Mouse (Mus musculus): ENCODE results near the gene Ccnk. TPM values are rescaled to one million over a fixed set of nuclear protein-coding genes. Genes with fewer than 3 reads are reported as not detected.

Gene Ccnk
- polyA plus RNA-seq, 1 experiment from 2014 or later = 2.3 TPM

GRCm38 (mm10) chr12:108241626-108242025 lies 62.2 kb downstream of the Ccnk start:
- Histone ChIP-seq H3K27ac (no peak overlapping the region), H3K4me2 (no peak overlapping the region; the same call in 1 of the 2 replicates), H3K9me3 (replicated peaks) (no peaks in the 10 kb centered on the region), H3K27me3 (replicated peaks) (no peaks in the 10 kb centered on the region; the same call in 1 of the 2 replicates), H3K4me1 (peaks cover 78% of the 10 kb centered on the region), H3K4me3 (no peak overlapping the region), H3K9ac (no peak overlapping the region), H3K36me3 (no peaks in the 10 kb centered on the region)
- WGBS (ENCODE audit: insufficient replicate concordance) = 48% methylated on average over 6 of the region's 6 CpGs
- no peak for ATAC-seq

- Histone ChIP-seq H3K4me1 (peaks cover 78% of the 10 kb centered on the region), H3K9ac (no peak overlapping the region), H3K27me3 (replicated peaks) (no peaks in the 10 kb centered on the region; the same call in 1 of the 2 replicates), H3K4me2 (no peak overlapping the region), H3K36me3 (no peaks in the 10 kb centered on the region), H3K4me3 (no peak overlapping the region), H3K9me3 (replicated peaks) (no peaks in the 10 kb centered on the region), H3K27ac (no peak overlapping the region)
- WGBS (ENCODE audit: insufficient replicate concordance) = 81% methylated on average over 20 of the region's 20 CpGs
- no peak for ATAC-seq
Observed at GRCm38 (mm10) chr12:108242243-108242745, 62.9 kb downstream of the Ccnk start.

- H3K4me3 ChIP-seq = no peak overlapping the region
- peak; percentile 31 for ATAC-seq
- peak overlapping the region; percentile 42 for H3K4me2 ChIP-seq
- H3K27me3 ChIP-seq (replicated peaks) = no peaks in the 10 kb centered on the region; the same call in 1 of the 2 replicates
- H3K9ac ChIP-seq = peak overlapping the region; percentile 28; the same call in 1 of the 2 replicates
- 4% methylated on average over 8 of the region's 8 CpGs for WGBS (ENCODE audit: insufficient replicate concordance)
- peak overlapping the region; percentile 49; the same call in 1 of the 2 replicates for H3K27ac ChIP-seq
- no peaks in the 10 kb centered on the region for H3K9me3 ChIP-seq (replicated peaks)
- H3K4me1 ChIP-seq = peaks cover 78% of the 10 kb centered on the region
- H3K36me3 ChIP-seq = no peaks in the 10 kb centered on the region
Observed at GRCm38 (mm10) chr12:108244778-108245177, 65.4 kb downstream of the Ccnk start.

GRCm38 (mm10) chr12:108245579-108245978 lies 66.2 kb downstream of the Ccnk start:
- Histone ChIP-seq H3K4me2 (no peak overlapping the region), H3K36me3 (no peaks in the 10 kb centered on the region), H3K4me1 (peaks cover 78% of the 10 kb centered on the region), H3K27ac (no peak overlapping the region), H3K9me3 (replicated peaks) (no peaks in the 10 kb centered on the region), H3K27me3 (replicated peaks) (no peaks in the 10 kb centered on the region; the same call in 1 of the 2 replicates), H3K9ac (no peak overlapping the region), H3K4me3 (no peak overlapping the region)
- no peak for ATAC-seq
- WGBS (ENCODE audit: insufficient replicate concordance) = 46% methylated on average over 9 of the region's 9 CpGs

GRCm38 (mm10) chr12:108246759-108247500 lies 67.6 kb downstream of the Ccnk start:
- Histone ChIP-seq H3K9ac (no peak overlapping the region), H3K9me3 (replicated peaks) (no peaks in the 10 kb centered on the region), H3K4me2 (no peak overlapping the region), H3K4me3 (no peak overlapping the region), H3K4me1 (peaks cover 75% of the 10 kb centered on the region), H3K27me3 (replicated peaks) (no peaks in the 10 kb centered on the region; the same call in 1 of the 2 replicates), H3K27ac (no peak overlapping the region), H3K36me3 (no peaks in the 10 kb centered on the region)
- 56% methylated on average over 10 of the region's 10 CpGs for WGBS (ENCODE audit: insufficient replicate concordance)
- ATAC-seq = no peak

- no peaks in the 10 kb centered on the region; the same call in 1 of the 2 replicates for H3K27me3 ChIP-seq (replicated peaks)
- no peak overlapping the region for H3K27ac ChIP-seq
- H3K9ac ChIP-seq = no peak overlapping the region
- no peaks in the 10 kb centered on the region for H3K9me3 ChIP-seq (replicated peaks)
- 0 out of 2 replicates have a peak overlapping the region, but pooled peaks have one; percentile 20 for H3K4me2 ChIP-seq
- H3K4me1 ChIP-seq = peaks cover 83% of the 10 kb centered on the region
- H3K36me3 ChIP-seq = no peaks in the 10 kb centered on the region
- WGBS (ENCODE audit: insufficient replicate concordance) = 76% methylated on average over 8 of the region's 8 CpGs
- no peak overlapping the region for H3K4me3 ChIP-seq
- no peak for ATAC-seq
Observed at GRCm38 (mm10) chr12:108249019-108249418, 69.6 kb downstream of the Ccnk start.

GRCm38 (mm10) chr12:108249522-108249921 lies 70.1 kb downstream of the Ccnk start:
- peak; percentile 26 for ATAC-seq
- Histone ChIP-seq H3K4me1 (peaks cover 78% of the 10 kb centered on the region), H3K27ac (no peak overlapping the region)

GRCm38 (mm10) chr12:108251034-108251792 lies 71.8 kb downstream of the Ccnk start:
- WGBS (ENCODE audit: insufficient replicate concordance) = 72% methylated on average over 31 of the region's 31 CpGs
- Histone ChIP-seq H3K27ac (no peak overlapping the region), H3K4me2 (no peak overlapping the region), H3K4me1 (peaks cover 71% of the 10 kb centered on the region), H3K27me3 (replicated peaks) (no peaks in the 10 kb centered on the region; the same call in 1 of the 2 replicates), H3K36me3 (no peaks in the 10 kb centered on the region), H3K4me3 (no peak overlapping the region), H3K9ac (no peak overlapping the region), H3K9me3 (replicated peaks) (no peaks in the 10 kb centered on the region)
- ATAC-seq = no peak

More at GRCm38 (mm10) chr12:108249522-108249921, 70.1 kb downstream of the Ccnk start:
- 73% methylated on average over 10 of the region's 10 CpGs for WGBS (ENCODE audit: insufficient replicate concordance)
- Histone ChIP-seq H3K4me3 (no peak overlapping the region), H3K27me3 (replicated peaks) (no peaks in the 10 kb centered on the region; the same call in 1 of the 2 replicates), H3K9me3 (replicated peaks) (no peaks in the 10 kb centered on the region), H3K9ac (no peak overlapping the region), H3K36me3 (no peaks in the 10 kb centered on the region), H3K4me2 (0 out of 2 replicates have a peak overlapping the region, but pooled peaks have one; percentile 20)

- Histone ChIP-seq H3K4me3 (no peak overlapping the region), H3K4me1 (peaks cover 71% of the 10 kb centered on the region), H3K4me2 (no peak overlapping the region), H3K9me3 (replicated peaks) (no peaks in the 10 kb centered on the region), H3K27ac (peak overlapping the region; percentile 56; the same call in 1 of the 2 replicates), H3K9ac (no peak overlapping the region), H3K27me3 (replicated peaks) (no peaks in the 10 kb centered on the region), H3K36me3 (no peaks in the 10 kb centered on the region)
- no peak for ATAC-seq
- 68% methylated on average over 15 of the region's 15 CpGs for WGBS (ENCODE audit: insufficient replicate concordance)
Observed at GRCm38 (mm10) chr12:108251825-108252542, 72.6 kb downstream of the Ccnk start.

Data from liver, embryonic 12.5 days (tissue).